Mouse (Mus musculus) erythroid progenitor cell, adult 5-6 weeks (primary cell): ENCODE measurements around the gene Nadk2. TPM values are rescaled to one million over a fixed set of nuclear protein-coding genes. Genes with fewer than 3 reads are reported as not detected.
A peak's percentile ranks its signal among the peaks of the same experiment; 100 is the strongest.

Experiments used
- ATAC-seq: replicated peaks from 2 replicates; pipeline ENCODE4 v1.8.0; 2016; ENCODE audit warnings: moderate number of reproducible peaks, mild to moderate bottlenecking, moderate TSS enrichment, inconsistent platforms; ENCODE audit not compliant: poor library complexity, low FRiP score, severe bottlenecking
- total RNA-seq, 2 experiments: library from RNA; stranded (forward) in 1 of 2; stranded (reverse) in 1 of 2; fragments of 150-400 nt in 1 of 2; fragments of 186-747, 209-891 nt in 1 of 2; gene quantifications; 2 replicates each; pipeline versions ENCODE4 v1.2.3 to v1.2.4; 2015 to 2017; ENCODE audit warnings: low replicate concordance in 2 of 2

The Nadk2 gene
- total RNA-seq, 2 experiments from 2014 or later = 114 to 185 TPM

- no peak for ATAC-seq
These were observed 56.2 kb downstream of the Nadk2 start for GRCm38 (mm10) chr15:9127051-9127791.

GRCm38 (mm10) chr15:9130772-9131498 lies 59.9 kb downstream of the Nadk2 start:
- no peak for ATAC-seq

DNA sequence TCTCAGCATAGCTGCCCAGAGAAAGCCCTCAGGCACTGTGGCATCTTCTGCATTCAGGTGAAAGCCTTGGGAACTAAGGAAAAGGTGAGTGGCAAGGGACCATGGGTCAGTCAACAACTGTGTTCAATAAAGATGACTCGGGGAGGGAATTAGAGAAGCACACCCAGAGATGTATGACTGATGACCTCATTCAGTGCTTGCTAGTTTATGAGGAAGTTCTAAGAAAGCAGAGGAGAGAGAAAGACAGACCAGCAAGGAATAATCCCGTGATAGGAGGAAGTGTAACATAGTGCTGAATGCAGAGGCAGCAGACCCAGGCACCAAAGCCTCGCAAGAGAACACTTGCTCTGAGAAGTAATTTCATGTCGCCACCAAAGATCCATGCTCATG lies 60.4 kb downstream of the Nadk2 start:
- ATAC-seq = no peak

GRCm38 (mm10) chr15:9132693-9133443 lies 61.8 kb downstream of the Nadk2 start:
- ATAC-seq = no peak

- no peak for ATAC-seq
These were observed 63.9 kb downstream of the Nadk2 start for GRCm38 (mm10) chr15:9134891-9135507.

DNA sequence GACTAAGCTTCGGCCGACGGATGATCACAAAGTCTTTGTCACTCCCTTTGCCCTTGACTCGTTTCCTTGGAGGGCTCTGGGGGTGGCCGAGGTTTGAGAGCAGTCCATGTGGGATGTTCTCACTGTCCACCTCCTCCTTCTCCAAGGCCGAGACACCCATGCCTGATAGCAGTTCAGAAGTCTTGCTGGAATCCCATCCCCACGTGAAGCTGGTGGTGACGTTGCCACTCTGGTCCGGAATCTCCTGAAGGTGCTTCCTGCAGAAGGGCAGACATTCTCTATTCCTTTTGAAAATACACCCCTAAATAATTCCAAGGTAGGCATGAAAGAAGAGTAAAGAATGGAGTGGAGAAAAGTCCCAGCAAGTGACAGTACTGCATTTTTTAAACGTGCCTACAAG lies 68.4 kb downstream of the Nadk2 start:
- no peak for ATAC-seq

DNA sequence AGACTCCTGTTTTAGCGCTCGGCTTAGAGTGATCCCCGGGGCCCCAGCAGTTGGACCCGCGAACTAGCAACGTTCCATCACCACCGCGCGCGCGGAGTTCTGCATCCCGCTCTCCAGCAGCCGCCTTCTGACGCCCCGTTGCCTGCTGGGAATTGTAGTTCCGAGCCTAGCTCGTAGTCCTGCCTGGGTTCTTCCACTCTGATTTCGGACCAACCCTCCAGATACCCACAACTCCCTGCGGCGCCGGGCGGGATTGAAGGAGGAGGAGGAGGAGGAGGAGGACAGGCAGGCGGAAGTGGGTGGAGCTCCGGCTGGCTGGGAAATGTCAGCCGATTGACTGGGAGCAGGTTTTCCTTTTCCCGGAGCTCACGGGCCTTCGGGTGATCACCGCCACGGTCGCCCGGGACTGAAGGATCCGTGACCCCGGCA lies 69.2 kb downstream of the Nadk2 start, which contains the start of gene Lmbrd2:
Gene Lmbrd2 (plus strand): TSS at position 299 of the 429 bp plus-strand sequence.
- peak; percentile 99 for ATAC-seq

DNA sequence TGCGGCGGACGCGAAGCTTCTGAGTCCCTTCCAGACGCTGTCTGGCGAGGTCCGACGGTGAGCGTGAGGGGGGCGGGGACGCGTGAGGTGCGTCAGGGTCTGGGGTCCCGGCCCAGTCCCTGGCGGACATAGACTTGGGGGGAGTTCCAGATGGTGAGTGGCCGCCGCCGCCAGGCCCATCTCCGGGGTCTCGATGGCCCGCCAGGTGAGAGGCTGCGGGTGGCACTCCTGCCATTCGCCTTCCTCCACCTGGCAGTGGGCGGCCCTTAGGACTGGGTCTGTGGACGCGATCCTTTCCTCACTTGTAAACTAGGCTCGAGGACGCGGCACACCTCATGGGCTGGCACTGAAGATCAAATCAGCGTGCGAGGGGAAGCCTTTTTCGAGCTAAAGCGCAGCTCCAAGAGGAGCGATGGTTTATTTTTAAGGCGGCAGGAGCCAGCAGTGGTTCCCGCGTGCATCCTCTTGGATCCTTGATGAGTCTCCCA lies 69.7 kb downstream of the Nadk2 start:
- peak; percentile 47 for ATAC-seq

DNA sequence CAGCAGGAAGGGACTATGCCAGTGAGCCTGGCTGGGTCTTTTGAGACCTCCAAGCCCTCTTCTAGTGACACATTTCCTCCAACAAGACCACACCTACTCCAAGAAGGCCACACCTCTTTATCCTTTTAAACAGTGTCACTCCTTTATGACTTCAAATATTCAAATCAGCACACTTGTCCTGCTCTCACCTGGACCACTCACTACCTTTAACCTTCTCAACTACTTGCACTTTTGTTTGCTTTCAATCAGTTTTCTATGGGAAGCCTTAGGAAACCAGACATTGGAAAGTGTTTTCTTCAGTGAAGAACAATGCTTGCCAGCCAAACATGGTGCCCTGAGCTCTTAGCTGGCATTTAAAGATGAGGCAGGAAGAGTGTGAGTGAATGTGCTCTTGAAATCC lies 84.3 kb downstream of the Nadk2 start, which contains the start of gene Skp2:
Gene Skp2 (minus strand): TSS at position 101 of the 400 bp plus-strand sequence.
- ATAC-seq = no peak

Other genes starting within 250 kb of the Nadk2 start
- gene Ranbp3l, start 103.3 kb upstream of the Nadk2 start, total RNA-seq (2015; ENCODE audit: low replicate concordance) = not detected in 2 replicates
- 12.9 TPM in 1 of 2 replicates, not detected in the other for gene Ranbp3l, start 103.3 kb upstream of the Nadk2 start, total RNA-seq (2017; ENCODE audit: low replicate concordance)
- 10.1 and 20.1 TPM in 2 replicates for gene Lmbrd2, start 69.3 kb downstream of the Nadk2 start, total RNA-seq (2015; ENCODE audit: low replicate concordance)
- gene Lmbrd2, start 69.3 kb downstream of the Nadk2 start, total RNA-seq (2017; ENCODE audit: low replicate concordance) = 5.1 and 6.2 TPM in 2 replicates
- 35.3 and 40.7 TPM in 2 replicates for gene Skp2, start 84.2 kb downstream of the Nadk2 start, total RNA-seq (2015; ENCODE audit: low replicate concordance)
- gene Skp2, start 84.2 kb downstream of the Nadk2 start, total RNA-seq (2017; ENCODE audit: low replicate concordance) = 23.9 and 32.2 TPM in 2 replicates
- not detected in 2 replicates for gene Ugt3a1, start 205.6 kb downstream of the Nadk2 start, total RNA-seq (2015; ENCODE audit: low replicate concordance)
- gene Ugt3a1, start 205.6 kb downstream of the Nadk2 start, total RNA-seq (2017; ENCODE audit: low replicate concordance) = not detected in 2 replicates